Mouse (Mus musculus): Measurements from ENCODE around the gene Cpsf6.
A peak's percentile ranks its signal among the peaks of the same experiment; 100 is the strongest.
"Not testable (repeated sequence)": the region's sequence is repeated elsewhere in the genome, so short reads cannot be mapped to it uniquely, and the experiment has no call there.

Cpsf6 gene

GRCm38 (mm10) chr10:117400246-117400954 is 20.6 kb upstream of the Cpsf6 start:
- no peak for DNase-seq (ENCODE audit: low read depth in 2 of 2, low spot score in 2 of 2)

GRCm38 (mm10) chr10:117399839-117400238 is 20.0 kb upstream of the Cpsf6 start:
- no peak for DNase-seq (ENCODE audit: low read depth in 2 of 2, low spot score in 2 of 2)

- DNase-seq (ENCODE audit: low read depth in 2 of 2, low spot score in 2 of 2): no peak
Measured at GRCm38 (mm10) chr10:117399196-117399595, 19.4 kb upstream of the Cpsf6 start.

- DNase-seq (ENCODE audit: low read depth in 2 of 2, low spot score in 2 of 2): peak; percentile 27 to 36
Measured at GRCm38 (mm10) chr10:117398044-117398780, 18.4 kb upstream of the Cpsf6 start.

GRCm38 (mm10) chr10:117397106-117397625 is 17.4 kb upstream of the Cpsf6 start:
- no peak for DNase-seq (ENCODE audit: low read depth in 2 of 2, low spot score in 2 of 2)

GRCm38 (mm10) chr10:117396386-117397048 is 16.7 kb upstream of the Cpsf6 start:
- DNase-seq (ENCODE audit: low read depth in 2 of 2, low spot score in 2 of 2): no peak

GRCm38 (mm10) chr10:117395801-117396200 is 16.0 kb upstream of the Cpsf6 start:
- no peak for DNase-seq (ENCODE audit: low read depth in 2 of 2, low spot score in 2 of 2)

- DNase-seq (ENCODE audit: low read depth in 2 of 2, low spot score in 2 of 2): no peak
Measured at GRCm38 (mm10) chr10:117394738-117395550, 15.1 kb upstream of the Cpsf6 start.

GRCm38 (mm10) chr10:117393891-117394395 is 14.1 kb upstream of the Cpsf6 start:
- no peak for DNase-seq (ENCODE audit: low read depth in 2 of 2, low spot score in 2 of 2)

GRCm38 (mm10) chr10:117393196-117393890 is 13.5 kb upstream of the Cpsf6 start:
- peak; percentile 27 to 50 for DNase-seq (ENCODE audit: low read depth in 2 of 2, low spot score in 2 of 2)

- DNase-seq (ENCODE audit: low read depth in 2 of 2, low spot score in 2 of 2): no peak
Measured at GRCm38 (mm10) chr10:117392832-117393195, 13.0 kb upstream of the Cpsf6 start.

- not testable (repeated sequence) for DNase-seq (ENCODE audit: low read depth in 2 of 2, low spot score in 2 of 2)
Measured at GRCm38 (mm10) chr10:117392397-117392796, 12.6 kb upstream of the Cpsf6 start.

GRCm38 (mm10) chr10:117391801-117392200 is 12.0 kb upstream of the Cpsf6 start:
- DNase-seq (ENCODE audit: low read depth in 2 of 2, low spot score in 2 of 2): no peak

GRCm38 (mm10) chr10:117391057-117391456 is 11.2 kb upstream of the Cpsf6 start:
- no peak for DNase-seq (ENCODE audit: low read depth in 2 of 2, low spot score in 2 of 2)

- DNase-seq (ENCODE audit: low read depth in 2 of 2, low spot score in 2 of 2): no peak
Measured at GRCm38 (mm10) chr10:117389904-117390875, 10.4 kb upstream of the Cpsf6 start.

GRCm38 (mm10) chr10:117389371-117389740 is 9.5 kb upstream of the Cpsf6 start:
- no peak for DNase-seq (ENCODE audit: low read depth in 2 of 2, low spot score in 2 of 2)

- no peak for DNase-seq (ENCODE audit: low read depth in 2 of 2, low spot score in 2 of 2)
Measured at GRCm38 (mm10) chr10:117388637-117389370, 9.0 kb upstream of the Cpsf6 start.

GRCm38 (mm10) chr10:117387961-117388636 is 8.3 kb upstream of the Cpsf6 start:
- not testable (repeated sequence) for DNase-seq (ENCODE audit: low read depth in 2 of 2, low spot score in 2 of 2)
